Mouse (Mus musculus): ENCODE measurements around the gene Wbp1. TPM values are rescaled to one million over a fixed set of nuclear protein-coding genes. Genes with fewer than 3 reads are reported as not detected.

Wbp1 gene
- total RNA-seq, 1 experiment, result 47.5 TPM

DNA sequence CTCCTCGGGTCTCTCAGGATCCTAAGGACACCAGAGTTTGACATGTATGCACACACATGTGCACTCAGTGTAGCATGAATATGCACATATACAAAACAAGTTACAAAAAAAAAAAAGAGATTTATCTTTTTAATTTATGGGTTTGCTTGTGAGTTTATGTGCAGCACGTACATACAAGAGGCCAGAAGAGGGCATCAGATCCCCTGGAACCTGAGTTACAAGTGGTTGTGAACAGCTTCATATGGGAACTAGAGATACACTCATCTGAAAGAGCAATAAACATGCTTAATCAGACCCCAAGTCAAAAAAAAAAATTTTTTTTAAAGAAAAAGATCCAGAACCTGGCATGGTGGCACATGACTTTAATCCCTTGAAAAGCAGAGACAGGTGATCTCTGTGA, 46.4 kb downstream of the Wbp1 start:
- Histone ChIP-seq H3K9me3 (ENCODE audit: control insufficient read depth, insufficient read depth, low read depth, low read length) (no peaks in the 10 kb centered on the region), H3K4me3 (ENCODE audit: insufficient read depth in 1 of 2, low read depth in 1 of 2, low read length in 2 of 2, poor library complexity in 1 of 2, severe bottlenecking in 1 of 2) (no peak overlapping the region), H3K4me1 (ENCODE audit: control insufficient read depth in 2 of 2, insufficient read depth in 2 of 2, low read length in 2 of 2, poor library complexity in 1 of 2) (peaks cover 2% of the 10 kb centered on the region in 2 experiments; a peak in 1 of 4 replicates), H3K36me3 (ENCODE audit: control insufficient read depth, insufficient read depth, low read length, poor library complexity, severe bottlenecking) (peaks cover 2% of the 10 kb centered on the region; the same call in 1 of the 2 replicates), H3K9ac (ENCODE audit: insufficient read depth, low read depth, low read length, poor library complexity, severe bottlenecking) (no peak overlapping the region), H3K27ac (ENCODE audit: insufficient read depth, low read depth, low read length, poor library complexity, severe bottlenecking) (no peak overlapping the region)
- TF ChIP-seq MAFK (IDR thresholded peaks at IDR 0.05; ENCODE audit: insufficient read depth, low read depth, low read length) (no peak), CHD2 (IDR thresholded peaks at IDR 0.05; ENCODE audit: low read depth, low read length) (no peak), ZC3H11A (IDR thresholded peaks at IDR 0.05; ENCODE audit: borderline replicate concordance, low read depth, low read length) (no peak), ZNF384 (IDR thresholded peaks at IDR 0.05; ENCODE audit: low read depth, low read length) (no peak), HCFC1 (IDR thresholded peaks at IDR 0.05; ENCODE audit: borderline replicate concordance, insufficient read depth, low read length) (no peak)
- in situ Hi-C loops (cut with MboI; ENCODE audit: low sequenced_read_pairs in 2 of 2, unreplicated experiment in 2 of 2), result loop anchor here (5.0 to 25.0 kb wide), 3 partner anchors 637 to 1512 kb away; partner anchors contain the start of genes Vax2 (in 2 of the 2) and Cyp26b1 (in 1 of the 2)
- DNase-seq (ENCODE audit: low read depth, low spot score), result no peak

DNA sequence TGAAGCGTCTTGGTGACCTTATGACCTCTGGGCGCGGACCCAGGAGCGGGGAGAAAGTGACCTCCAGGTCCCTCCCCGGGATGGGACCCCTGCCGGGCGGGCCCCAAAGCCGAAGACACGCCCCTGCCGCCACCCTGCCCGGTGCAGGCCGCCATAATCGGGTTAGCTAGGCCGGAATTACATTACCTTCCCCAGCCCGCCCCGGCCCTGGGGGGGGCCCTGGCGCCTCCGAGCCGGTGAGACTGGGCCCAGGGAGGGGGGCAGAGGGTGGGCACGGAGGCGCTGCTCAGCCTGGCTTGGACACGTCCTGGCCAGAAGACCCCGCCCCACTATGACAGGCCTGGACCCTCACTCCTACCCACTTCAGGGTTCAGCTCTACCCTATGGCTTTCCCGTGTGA, 50.1 kb downstream of the Wbp1 start:
- peaks cover 0 to 3% of the 10 kb centered on the region in 2 experiments; a peak in 1 of 4 replicates for H3K4me1 ChIP-seq (ENCODE audit: control insufficient read depth in 2 of 2, insufficient read depth in 2 of 2, low read length in 2 of 2, poor library complexity in 1 of 2)
- in situ Hi-C loops (cut with MboI; ENCODE audit: low sequenced_read_pairs in 2 of 2, unreplicated experiment in 2 of 2), result loop anchor here (5.0 to 25.0 kb wide), 3 partner anchors 641 to 1516 kb away; partner anchors contain the start of genes Vax2 (in 2 of the 2) and Cyp26b1 (in 1 of the 2)

DNA sequence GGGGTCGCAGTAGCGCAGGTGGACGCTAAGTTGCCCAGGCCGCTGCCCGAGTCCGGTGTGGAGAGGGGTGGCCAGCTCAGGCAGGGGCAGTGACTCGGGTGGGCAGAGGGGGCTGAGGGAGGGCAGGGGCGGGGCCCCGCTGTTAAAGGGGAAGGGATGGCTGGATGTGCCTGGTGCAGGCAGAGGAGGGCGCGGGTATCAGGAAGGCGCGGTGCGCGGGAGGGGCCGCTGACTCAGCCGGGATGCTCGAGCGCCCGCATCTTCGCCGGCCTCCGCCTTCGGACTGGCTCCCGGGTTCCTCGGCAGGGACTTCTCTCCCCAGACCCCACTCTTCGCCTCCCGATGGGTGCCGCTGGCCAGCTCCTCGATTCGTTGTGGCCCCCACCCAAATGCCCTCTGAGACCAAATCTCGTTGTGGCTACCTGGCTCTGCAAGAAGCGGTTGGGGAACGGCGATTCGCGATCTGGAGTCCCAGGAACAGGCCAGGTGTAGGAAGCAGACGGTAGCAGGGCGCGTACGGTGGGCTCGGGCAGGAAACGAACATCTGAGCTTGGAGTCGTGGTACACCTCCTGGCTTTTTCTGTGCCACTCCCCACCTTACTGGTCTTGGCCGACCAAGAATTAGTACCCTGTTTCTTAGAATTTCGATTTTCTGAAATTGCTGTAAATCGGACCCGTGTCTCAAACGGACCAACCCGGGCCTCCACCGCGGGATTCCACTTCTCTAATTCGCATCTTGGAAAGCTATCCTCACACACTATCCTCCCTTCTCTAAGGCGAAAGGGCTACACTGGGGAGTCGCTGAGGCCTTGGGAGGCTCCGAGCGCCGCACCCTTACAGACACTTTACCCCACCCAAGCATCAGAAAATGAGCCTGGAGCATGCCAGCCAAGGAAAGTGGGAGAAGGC, 50.8 kb downstream of the Wbp1 start:
- DNase-seq (ENCODE audit: low read depth, low spot score), result no peak
- Histone ChIP-seq H3K9me3 (ENCODE audit: control insufficient read depth, insufficient read depth, low read depth, low read length) (no peaks in the 10 kb centered on the region), H3K9ac (ENCODE audit: insufficient read depth, low read depth, low read length, poor library complexity, severe bottlenecking) (no peak overlapping the region), H3K4me3 (ENCODE audit: insufficient read depth in 1 of 2, low read depth in 1 of 2, low read length in 2 of 2, poor library complexity in 1 of 2, severe bottlenecking in 1 of 2) (peak overlapping the region; percentile 47 to 55), H3K27ac (ENCODE audit: insufficient read depth, low read depth, low read length, poor library complexity, severe bottlenecking) (no peak overlapping the region), H3K36me3 (ENCODE audit: control insufficient read depth, insufficient read depth, low read length, poor library complexity, severe bottlenecking) (no peaks in the 10 kb centered on the region), H3K4me1 (ENCODE audit: control insufficient read depth in 2 of 2, insufficient read depth in 2 of 2, low read length in 2 of 2, poor library complexity in 1 of 2) (peaks cover 0 to 3% of the 10 kb centered on the region in 2 experiments; a peak in 1 of 4 replicates)
- in situ Hi-C loops (cut with MboI; ENCODE audit: low sequenced_read_pairs in 2 of 2, unreplicated experiment in 2 of 2), result loop anchor here (5.0 to 25.0 kb wide), 3 partner anchors 642 to 1517 kb away; partner anchors contain the start of genes Vax2 (in 2 of the 2) and Cyp26b1 (in 1 of the 2)
- TF ChIP-seq ZC3H11A (IDR thresholded peaks at IDR 0.05; ENCODE audit: borderline replicate concordance, low read depth, low read length) (no peak), MAFK (IDR thresholded peaks at IDR 0.05; ENCODE audit: insufficient read depth, low read depth, low read length) (no peak), ZNF384 (IDR thresholded peaks at IDR 0.05; ENCODE audit: low read depth, low read length) (no peak), CHD2 (IDR thresholded peaks at IDR 0.05; ENCODE audit: low read depth, low read length) (no peak), HCFC1 (IDR thresholded peaks at IDR 0.05; ENCODE audit: borderline replicate concordance, insufficient read depth, low read length) (no peak)

More for the DNA sequence above, 50.1 kb downstream of the Wbp1 start:
- no peaks in the 10 kb centered on the region for H3K36me3 ChIP-seq (ENCODE audit: control insufficient read depth, insufficient read depth, low read length, poor library complexity, severe bottlenecking)
- DNase-seq (ENCODE audit: low read depth, low spot score), result no peak
- H3K9ac ChIP-seq (ENCODE audit: insufficient read depth, low read depth, low read length, poor library complexity, severe bottlenecking), result no peak overlapping the region
- TF ChIP-seq ZC3H11A (IDR thresholded peaks at IDR 0.05; ENCODE audit: borderline replicate concordance, low read depth, low read length) (no peak), ZNF384 (IDR thresholded peaks at IDR 0.05; ENCODE audit: low read depth, low read length) (no peak), HCFC1 (IDR thresholded peaks at IDR 0.05; ENCODE audit: borderline replicate concordance, insufficient read depth, low read length) (no peak), CHD2 (IDR thresholded peaks at IDR 0.05; ENCODE audit: low read depth, low read length) (no peak), MAFK (IDR thresholded peaks at IDR 0.05; ENCODE audit: insufficient read depth, low read depth, low read length) (no peak)
- no peaks in the 10 kb centered on the region for H3K9me3 ChIP-seq (ENCODE audit: control insufficient read depth, insufficient read depth, low read depth, low read length)
- H3K4me3 ChIP-seq (ENCODE audit: insufficient read depth in 1 of 2, low read depth in 1 of 2, low read length in 2 of 2, poor library complexity in 1 of 2, severe bottlenecking in 1 of 2), result peak overlapping the region; percentile 31 to 47; a peak in 2 of 4 replicates
- H3K27ac ChIP-seq (ENCODE audit: insufficient read depth, low read depth, low read length, poor library complexity, severe bottlenecking), result no peak overlapping the region

DNA sequence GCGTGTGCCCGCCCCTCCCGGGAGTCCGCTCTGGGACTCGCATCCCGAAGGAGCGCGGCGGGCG, 51.3 kb downstream of the Wbp1 start, which contains the start of gene Tlx2:
Gene Tlx2 (minus strand): TSS at position 47 of the 64 bp plus-strand sequence.
- Histone ChIP-seq H3K9me3 (ENCODE audit: control insufficient read depth, insufficient read depth, low read depth, low read length) (no peaks in the 10 kb centered on the region), H3K27ac (ENCODE audit: insufficient read depth, low read depth, low read length, poor library complexity, severe bottlenecking) (no peak within 1 kb of the TSS), H3K36me3 (ENCODE audit: control insufficient read depth, insufficient read depth, low read length, poor library complexity, severe bottlenecking) (no peaks in the 10 kb centered on the region), H3K9ac (ENCODE audit: insufficient read depth, low read depth, low read length, poor library complexity, severe bottlenecking) (no peak within 1 kb of the TSS), H3K4me3 (ENCODE audit: insufficient read depth in 1 of 2, low read depth in 1 of 2, low read length in 2 of 2, poor library complexity in 1 of 2, severe bottlenecking in 1 of 2) (peak within 1 kb of the TSS; percentile 47 to 62), H3K4me1 (ENCODE audit: control insufficient read depth in 2 of 2, insufficient read depth in 2 of 2, low read length in 2 of 2, poor library complexity in 1 of 2) (peaks cover 0 to 3% of the 10 kb centered on the region in 2 experiments; a peak in 1 of 4 replicates)
- in situ Hi-C loops (cut with MboI; ENCODE audit: low sequenced_read_pairs in 2 of 2, unreplicated experiment in 2 of 2), result loop anchor here (5.0 to 25.0 kb wide), 3 partner anchors 642 to 1517 kb away; partner anchors contain the start of genes Vax2 (in 2 of the 2) and Cyp26b1 (in 1 of the 2)
- TF ChIP-seq ZNF384 (IDR thresholded peaks at IDR 0.05; ENCODE audit: low read depth, low read length) (no peak), ZC3H11A (IDR thresholded peaks at IDR 0.05; ENCODE audit: borderline replicate concordance, low read depth, low read length) (no peak), MAFK (IDR thresholded peaks at IDR 0.05; ENCODE audit: insufficient read depth, low read depth, low read length) (no peak), CHD2 (IDR thresholded peaks at IDR 0.05; ENCODE audit: low read depth, low read length) (no peak), HCFC1 (IDR thresholded peaks at IDR 0.05; ENCODE audit: borderline replicate concordance, insufficient read depth, low read length) (no peak)
- DNase-seq (ENCODE audit: low read depth, low spot score), result no peak

Measured in ES-E14 (cell line).